Mouse (Mus musculus): ENCODE data around the gene Naif1.

Naif1 gene

DNA sequence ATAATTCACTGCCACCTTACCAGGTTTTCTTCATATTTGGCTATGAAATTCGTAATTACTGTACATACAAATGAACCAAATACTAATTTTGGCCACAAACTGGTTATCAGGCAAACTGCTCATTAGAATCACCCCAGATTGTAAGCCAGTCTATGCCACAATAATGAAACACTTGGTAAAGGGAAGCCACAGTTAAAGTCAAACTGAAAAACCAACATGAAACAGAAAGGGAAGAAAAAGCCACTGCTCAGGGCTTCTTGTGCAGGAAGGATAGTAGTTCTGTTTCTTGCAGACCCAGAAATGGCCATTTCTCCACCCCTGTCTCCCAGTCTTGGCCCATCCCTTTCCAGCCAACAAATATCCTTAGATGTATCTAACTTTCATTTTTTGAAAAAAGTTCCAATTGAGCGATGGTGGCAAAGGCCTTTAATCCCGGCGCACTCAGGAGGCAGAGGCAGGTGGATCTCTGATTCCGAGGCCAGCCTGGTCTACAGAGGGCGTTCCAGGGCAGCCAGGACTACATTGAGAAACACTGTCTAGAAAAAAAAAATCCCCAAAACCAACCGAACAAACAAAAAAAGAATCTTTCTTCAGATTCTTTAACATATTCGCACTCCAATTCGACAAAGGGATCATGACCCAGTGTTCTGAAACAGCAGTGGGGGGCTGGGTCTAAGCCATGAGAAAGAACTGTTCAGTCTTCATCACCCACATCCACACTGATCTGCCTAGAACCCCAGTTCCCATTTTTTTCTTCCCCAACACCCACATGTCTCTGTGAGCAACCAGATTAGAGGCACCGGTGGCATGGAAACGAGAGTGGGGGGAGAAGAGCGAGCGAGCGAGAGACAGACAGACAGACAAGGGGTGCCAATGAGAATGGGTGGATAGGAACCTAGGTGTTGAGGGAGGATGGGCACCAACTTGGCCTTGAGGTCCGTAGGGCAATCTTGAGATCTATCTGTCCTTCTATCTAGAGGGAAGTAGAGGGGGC, at the start of gene Naif1:
Gene Naif1 (plus strand): TSS at position 697 of the 994 bp plus-strand sequence.
- DNase-seq (ENCODE audit: low spot score): no peak

DNA sequence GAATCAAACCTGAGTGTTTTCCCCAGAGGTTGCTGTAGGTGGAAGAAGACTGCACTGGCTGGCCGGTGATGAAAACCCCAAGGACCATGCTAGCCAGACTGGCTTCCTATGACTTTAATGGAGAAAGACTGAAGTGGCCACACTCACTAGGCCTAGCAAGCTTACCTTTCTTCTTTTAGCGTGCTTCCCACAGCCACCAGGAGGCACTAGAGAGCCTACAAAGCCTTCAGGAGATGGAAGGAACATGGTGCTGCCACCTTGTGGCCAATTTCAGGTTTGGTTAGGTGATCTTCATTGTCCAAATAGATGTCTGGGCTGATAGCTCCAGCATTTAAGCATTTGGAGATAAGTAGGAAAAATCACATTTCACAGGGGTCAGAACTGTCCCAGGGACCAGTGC, 45.6 kb upstream of the Naif1 start:
- DNase-seq (ENCODE audit: low spot score): peak; percentile 94

DNA sequence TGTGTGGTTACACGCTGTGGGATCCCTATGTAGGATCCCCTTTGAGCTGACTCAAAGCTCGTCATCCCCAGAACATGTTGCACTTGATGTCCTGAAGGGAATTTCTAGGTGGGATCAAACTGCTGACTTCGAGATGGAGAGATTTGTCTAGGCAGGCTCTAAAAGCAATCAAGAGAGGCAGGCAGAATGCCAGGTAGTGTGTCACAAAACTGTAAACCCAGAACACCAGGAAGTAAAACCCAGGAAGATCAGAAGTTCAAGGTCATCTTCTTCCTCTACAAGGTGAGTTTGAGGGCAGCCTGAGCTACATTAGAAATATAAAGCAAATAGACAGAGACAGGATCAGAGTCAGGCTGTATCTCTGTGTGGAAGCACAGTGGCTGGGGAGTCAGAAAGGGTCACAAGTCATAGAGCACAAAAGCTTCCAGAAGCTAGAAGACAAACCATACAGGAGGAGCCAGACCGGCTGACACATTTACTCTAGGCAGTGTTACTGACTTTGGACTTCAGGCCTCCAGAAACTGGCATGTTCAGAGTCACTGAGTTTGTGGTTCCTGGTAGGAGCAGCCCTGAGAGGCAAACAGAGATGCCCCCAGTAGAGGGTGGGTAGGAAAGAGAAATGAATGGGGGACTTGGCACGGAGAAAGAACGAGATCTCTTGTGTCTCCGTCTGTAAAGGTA, 43.0 kb upstream of the Naif1 start:
- no peak for DNase-seq (ENCODE audit: low spot score)

DNA sequence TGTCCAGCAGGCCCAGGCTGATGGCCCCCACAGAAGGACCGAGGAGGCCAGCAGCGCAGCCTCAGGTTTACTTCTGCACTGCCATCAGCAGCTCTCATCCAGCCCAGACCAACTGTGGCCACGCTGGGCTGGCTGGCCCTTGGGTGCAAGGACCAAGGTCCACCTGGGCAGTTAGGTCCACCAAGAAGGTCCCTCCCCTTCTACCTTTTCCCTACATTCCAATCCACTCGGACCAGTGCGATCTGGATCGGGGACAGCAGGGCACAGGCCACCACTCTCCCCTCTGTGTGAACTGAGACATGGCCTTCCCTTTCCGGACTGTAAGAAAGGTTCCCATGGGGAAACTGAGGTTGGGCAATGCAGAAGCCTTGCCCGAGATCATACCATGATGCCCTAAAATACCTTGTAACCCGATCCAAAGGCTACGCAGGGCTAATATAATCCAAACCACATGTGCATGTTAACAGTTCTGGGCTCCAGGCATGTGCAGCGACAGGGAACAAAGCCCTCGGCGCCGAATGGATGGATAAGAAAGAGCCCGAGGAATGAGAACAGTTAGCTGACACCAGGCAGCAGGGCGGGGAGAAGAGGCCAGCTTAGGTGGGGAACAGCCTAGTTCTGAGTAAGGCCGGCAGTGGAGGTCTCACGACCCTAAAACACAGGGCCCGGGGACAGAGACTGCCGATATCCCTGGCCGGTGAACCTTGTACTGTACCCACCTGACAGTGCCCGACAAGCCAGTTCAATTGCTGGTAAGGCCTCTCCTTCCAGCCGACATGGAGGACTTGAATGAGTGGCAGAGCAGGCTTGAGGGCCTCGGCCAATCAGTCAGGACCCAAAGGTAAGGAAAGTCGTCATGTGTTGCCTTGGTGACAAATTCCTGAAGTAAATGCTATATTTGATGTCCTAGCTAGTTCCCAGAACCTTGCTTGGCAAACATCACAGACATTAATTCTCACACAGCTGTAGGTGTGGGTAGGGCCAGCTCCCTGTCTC, 41.5 kb upstream of the Naif1 start:
- DNase-seq (ENCODE audit: low spot score): no peak

DNA sequence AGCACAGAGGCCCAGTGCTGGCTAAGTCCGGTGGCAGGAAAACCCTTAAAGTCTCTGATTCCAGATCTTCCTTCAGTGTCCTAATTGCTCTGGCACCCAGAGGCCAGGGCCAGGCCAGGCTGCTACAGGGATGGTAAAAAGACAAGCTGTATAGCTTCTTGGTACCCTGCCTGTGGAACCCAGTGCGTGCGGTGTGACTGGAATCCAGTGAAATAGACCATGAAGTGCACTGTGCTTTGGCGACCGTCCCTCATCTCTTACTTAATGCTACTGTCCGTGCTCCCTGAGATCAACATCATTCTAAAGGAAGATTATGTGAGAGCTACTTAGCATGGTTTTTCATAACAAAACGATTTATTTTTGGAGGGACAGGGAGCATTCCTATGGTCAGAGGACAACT, 38.9 kb upstream of the Naif1 start:
- no peak for DNase-seq (ENCODE audit: low spot score)

DNA sequence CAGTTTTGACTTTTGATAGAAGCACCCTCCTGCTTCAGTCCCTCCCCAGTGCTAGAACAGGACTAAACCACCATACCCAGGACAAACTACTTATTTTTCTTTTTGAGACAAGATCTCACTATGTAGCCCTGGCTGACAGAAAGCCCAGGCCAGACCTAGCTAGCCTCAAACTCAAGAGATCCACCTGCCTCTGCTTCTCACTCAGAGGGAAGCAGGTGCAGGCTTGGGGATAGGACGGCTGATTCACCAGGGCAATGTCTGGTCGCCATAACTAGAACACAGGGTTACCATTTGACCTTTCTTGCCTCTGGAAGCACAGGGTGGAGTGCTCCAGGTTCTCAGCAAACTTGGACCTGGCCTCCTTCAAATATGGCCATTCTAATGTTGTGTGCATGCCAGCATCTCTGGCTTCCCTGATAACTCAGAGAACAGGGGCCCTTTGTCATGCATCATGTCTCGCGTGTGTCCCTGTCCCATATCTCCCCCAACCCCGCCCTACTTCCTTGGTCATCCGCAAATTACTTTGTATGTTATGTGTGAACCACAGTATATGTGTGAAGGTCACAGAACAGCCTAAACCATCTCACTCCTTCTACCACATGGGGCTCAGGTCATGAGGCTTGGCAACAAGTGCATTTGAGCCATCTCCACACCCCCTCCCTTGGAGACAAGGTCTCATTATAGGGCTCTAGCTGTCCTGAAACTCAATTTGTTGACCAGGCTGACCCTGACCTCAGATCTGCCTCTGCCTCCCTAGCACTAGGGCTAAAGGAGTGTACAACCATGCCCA, 37.3 kb upstream of the Naif1 start:
- no peak for DNase-seq (ENCODE audit: low spot score)

DNA sequence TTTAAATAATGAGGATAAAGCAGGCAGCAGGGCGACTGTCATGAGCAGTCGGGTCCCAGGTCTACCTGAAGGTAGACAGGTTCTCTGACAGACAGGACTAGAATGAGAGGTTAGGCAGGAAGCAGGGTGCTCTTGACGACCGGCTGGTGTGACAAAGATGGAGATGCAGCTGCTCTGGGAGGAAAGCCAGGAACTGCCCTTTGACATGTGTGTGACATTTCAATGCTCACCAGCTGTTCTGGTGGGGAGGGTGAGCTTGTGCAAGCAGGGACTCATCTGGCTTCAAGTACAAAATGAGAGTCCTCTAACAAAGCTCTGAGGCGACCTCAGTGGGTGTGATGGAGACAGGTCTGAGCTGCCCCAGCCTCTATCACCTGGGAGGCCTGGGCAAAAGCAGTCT, 36.3 kb upstream of the Naif1 start:
- DNase-seq (ENCODE audit: low spot score): no peak

DNA sequence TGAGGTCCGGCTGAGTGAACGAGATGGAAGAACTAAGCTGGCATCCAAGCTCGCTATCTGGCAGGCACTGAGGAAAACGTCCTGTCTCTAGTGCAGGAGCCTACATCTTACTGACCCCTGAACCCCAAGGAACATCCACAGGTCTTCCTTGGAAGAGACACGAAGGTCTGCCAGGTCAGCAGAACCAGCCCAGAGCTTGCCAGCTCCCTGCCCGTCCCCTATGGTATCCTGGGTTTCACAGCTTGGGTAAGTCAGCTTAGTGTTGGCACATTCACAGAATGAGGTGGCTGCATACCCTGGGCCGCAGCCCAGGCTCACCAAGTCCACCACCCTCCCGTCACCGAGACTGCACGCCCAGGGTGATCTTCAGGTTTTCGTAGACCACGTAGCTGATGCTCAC, 34.5 kb upstream of the Naif1 start:
- no peak for DNase-seq (ENCODE audit: low spot score)

DNA sequence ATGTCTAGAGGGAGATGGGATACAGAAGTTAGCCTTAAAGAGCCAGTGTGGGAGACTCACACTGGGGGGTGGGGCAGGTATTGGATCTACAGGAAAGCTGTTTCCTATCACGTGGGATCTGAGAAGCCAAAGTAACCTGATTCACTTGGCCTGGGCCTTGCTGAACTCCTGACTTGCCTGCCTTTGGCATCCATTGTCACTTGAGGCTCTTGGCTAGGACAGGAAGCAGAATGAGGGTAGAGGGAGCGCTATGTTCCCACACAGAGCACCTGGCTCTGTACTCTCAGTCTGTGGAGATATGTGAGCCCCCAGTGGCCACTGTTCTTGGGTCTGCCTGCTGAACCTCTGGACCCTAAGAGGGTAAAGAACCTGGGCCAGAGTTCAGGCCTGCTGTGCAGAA, 33.7 kb upstream of the Naif1 start:
- DNase-seq (ENCODE audit: low spot score): no peak

DNA sequence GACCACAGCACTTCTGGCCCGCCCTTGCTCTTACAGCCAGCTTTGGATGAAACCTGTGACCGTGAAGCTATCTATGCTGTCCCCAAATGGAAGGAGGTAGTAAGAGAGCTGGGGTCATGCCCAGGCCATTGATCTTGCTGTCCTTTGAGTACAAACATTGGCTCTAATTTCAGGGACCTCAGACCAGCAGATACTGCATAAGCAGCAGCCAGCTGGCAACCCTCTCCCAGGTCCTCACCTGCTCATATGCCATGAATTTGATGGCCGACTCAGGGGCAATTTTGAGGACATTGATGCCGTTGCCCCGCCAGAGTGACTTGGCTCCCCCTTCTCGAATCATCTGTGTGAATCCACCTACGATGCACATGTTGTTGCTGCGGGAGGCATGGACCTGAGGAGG, 32.8 kb upstream of the Naif1 start:
- no peak for DNase-seq (ENCODE audit: low spot score)

DNA sequence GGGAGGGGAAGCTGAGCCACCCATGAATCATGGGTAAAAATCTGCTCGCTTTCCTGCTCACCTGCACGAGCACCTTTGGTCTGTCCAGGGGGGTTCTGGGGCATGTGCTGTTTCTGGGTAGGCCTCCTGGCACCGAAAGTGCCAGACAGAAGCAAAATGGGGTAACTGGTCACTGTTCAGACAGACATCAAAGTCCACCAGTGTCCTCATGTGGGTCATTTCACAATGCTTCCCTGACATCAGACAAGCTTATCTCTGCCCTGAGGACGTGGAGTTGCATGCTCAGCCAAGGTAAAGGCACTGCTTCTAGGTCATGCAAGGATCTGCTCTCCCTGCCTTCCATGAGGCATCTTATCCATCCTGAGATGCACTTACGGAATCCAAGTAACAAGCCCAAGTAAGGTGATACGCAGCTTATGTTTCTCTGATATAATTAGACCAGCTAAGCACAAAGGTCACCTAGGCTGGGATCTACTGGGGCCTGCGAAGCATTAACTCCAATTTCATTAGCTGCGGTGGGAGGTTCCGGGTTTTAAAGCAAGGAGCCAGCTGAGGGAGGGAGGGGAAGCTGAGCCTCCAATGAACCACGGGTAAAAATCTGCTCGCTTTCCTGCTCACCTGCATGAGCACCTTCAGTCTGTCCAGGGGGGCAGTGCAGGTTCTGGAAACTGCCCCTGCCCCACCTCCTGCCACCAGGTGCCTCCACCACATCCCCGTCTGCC, 31.7 kb upstream of the Naif1 start:
- no peak for DNase-seq (ENCODE audit: low spot score)

DNA sequence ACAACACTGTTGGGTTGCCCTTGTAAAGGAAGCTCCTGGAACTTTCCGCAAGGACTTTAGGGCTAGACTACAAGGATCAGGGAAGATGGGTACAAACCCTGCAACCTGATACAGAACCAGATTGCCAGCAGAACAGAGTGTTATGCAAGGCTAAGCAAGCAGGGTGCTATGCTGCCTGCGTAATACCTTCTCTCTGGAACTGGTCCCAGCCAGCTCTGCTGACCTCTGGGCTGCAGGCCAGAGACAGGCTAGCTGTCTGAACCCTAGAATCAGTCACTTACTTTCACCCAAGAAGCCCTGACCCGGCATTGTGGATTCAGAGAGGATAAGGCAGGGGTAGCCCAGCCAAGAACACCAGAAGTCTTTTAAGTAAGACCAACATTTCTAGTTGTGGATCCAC, 30.9 kb upstream of the Naif1 start:
- DNase-seq (ENCODE audit: low spot score): peak; percentile 26

DNA sequence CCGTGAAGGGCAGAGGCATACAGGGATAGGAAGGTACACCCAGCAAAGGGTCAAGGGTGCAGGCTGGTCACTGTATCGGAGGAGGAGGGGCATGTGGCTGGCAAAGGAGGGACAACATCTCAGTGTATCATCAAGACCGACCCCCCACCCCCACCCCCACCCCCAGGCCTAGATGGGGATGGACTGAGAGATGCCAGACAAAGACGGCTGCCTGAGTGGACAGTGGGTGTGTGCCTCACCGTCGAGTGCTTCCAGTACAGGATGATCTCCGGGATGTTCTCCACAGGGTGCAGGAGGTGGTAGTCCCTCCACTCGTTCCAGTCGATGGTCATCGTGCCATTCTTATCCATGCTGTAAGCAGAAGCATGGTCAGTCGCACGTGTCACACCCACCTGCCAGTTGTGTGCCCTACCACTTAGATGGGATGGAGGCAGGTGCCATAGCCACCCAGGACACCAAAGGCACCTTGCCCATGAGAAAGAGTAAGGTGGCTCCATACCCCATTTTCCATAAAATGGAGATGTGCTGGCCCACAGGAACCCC, 30.1 kb upstream of the Naif1 start:
- DNase-seq (ENCODE audit: low spot score): no peak

DNA sequence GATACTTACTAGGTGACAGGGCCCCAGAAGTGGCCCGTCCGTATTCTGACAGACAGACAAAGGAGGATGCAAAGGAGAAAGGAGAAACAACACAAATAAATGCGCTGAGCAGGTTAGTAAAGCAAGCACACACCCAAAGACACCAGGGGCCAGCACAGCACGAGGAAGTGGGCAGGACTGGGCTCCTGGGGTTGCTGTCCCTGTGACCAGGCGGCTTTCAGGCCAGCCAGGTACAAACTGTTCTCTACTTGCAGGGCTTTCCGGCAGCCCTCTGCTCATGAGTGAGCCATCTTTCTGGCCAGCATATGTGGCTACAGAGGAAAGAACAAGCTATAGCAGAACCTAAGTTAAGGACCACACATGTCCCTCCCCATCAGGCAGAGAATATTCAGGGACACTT, 29.6 kb upstream of the Naif1 start:
- DNase-seq (ENCODE audit: low spot score): no peak

DNA sequence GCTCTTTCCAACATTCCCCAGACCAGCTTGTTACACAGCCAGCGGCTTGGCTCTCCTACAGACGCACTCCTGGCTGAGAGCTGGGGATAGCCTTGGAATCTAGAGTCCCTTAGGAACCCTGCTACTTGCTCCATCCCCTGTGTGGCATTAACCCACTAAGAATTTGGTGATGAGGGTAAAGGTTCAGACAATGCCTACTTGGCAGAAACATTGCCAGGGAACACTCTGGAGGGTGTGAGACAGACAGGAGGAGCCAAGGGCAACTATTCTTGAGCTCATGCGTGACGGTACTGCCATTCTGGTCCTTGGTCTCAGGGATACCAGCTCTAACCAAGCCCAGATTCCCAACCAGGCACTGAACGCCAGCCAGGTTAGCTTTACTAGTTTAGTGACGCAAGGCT, 28.4 kb upstream of the Naif1 start:
- DNase-seq (ENCODE audit: low spot score): no peak

DNA sequence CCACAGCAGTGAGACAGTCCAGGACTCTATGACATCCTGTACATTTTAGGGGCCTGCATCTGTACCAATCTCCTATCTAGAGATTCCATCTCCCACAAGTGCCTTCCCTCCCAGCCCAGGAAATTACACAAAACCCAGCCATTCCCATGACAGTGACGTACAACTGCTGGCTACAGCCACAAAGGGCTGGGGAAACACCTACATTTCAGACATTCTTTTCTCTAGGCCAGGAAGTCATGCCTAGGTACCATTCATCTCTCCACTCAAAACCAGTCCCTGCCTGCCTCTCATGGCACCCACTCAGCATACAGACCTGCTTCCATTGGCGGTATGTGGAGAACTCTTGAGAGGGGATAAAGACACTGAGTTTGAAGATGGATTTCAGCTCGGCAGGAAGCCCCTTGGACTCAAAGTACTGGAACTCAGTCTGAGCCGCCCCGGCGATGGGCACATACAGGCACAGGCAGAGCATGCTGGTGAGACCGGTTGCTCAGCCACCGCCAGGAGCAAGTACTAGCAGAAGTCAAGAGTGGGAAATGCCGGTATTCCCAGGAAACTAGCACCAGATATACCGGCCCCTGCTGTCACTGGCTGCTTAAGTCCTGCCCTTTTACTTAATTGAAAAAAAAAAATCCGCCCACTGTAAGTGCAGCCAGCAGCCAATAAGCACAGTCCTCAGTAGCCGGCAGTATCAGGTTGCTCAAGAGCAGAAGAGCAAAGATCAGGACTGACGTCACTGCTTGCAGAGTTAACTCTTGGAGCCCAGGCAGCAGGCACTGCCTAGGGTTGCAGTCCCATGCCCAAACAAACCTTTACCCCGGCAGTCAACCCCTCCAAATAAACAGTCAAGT, 26.6 kb upstream of the Naif1 start:
- DNase-seq (ENCODE audit: low spot score): peak; percentile 51

DNA sequence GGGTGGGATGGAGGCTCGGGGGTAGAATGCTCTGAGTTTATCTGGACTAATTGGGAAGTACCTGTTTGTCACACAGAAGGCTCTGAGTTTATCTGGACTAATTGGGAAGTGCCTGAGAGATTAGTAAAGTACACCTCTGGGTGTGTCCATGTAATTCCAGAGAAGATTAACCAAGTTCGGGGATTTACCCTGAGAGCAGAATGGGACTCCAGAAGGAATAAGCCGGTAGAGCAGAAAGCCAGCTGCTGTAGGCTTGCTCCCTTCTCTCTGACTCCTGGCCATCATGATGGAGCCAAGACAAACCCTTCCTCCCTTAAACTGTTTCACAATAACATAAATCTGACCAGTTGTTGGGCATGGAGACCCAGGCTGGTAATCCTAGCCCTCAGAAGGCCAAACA, 25.5 kb upstream of the Naif1 start:
- DNase-seq (ENCODE audit: low spot score): no peak

DNA sequence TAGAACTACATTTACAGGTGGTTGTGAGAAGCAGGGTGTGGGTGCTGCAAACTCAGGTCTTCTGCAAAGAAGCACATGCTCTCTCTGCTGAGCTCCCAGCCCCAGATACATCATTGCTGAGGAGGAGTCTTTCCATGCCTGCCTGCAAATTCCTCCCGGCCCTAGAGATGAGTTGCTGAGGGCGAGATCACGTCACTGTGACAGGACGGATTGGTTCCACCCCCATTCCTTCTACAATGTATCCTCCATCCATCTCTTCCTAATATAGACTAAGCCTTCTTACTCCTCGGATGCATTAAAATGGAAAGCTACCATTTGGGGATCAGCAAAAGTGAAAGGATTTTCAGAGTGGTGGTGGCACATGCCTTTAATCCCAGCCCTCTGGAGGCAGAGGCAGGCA, 24.7 kb upstream of the Naif1 start:
- DNase-seq (ENCODE audit: low spot score): no peak

DNA sequence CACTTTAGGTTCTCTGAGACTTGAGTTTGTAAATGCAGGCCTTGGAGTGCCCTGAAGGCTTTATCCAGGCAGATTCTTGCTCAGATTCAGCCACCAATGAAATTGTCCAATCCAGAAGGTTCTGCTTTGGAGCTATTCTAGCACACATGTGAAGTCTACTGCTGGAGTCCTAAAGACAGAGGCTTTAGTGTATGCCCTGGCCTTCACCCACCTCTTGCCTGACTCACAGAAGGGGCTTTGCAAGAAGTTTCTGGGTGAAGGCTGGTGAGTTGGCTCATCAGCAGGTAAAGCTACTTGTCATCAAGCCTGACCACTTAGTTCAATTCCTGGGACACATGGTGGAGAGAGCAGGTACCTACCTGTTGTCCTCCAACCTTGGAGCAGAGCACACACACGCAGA, 24.1 kb upstream of the Naif1 start:
- no peak for DNase-seq (ENCODE audit: low spot score)
